22 mouse cellular contexts compared by ENCODE assay signal in genomic region chr11:114809371-114809770, GRCm38 (mm10). TPM values are rescaled to one million over a fixed set of nuclear protein-coding genes. Genes with fewer than 3 reads are reported as not detected.
A peak's percentile ranks its signal among the peaks of the same experiment; 100 is the strongest.
DNase-seq lines count a peak whose midpoint lies in the region; ATAC-seq and TF ChIP-seq lines count a peak whose summit lies in the region.
"Had no signal": no experiment of that assay in that cellular context is flagged by ENCODE, and none has a peak within 500 bp of the region (broad histone marks: within the 10 kb centered on the region; RNA-seq: fewer than 3 reads in every experiment).

No protein-coding gene starts in this region.

- H3K27me3 ChIP-seq in liver, adult 2 months (ENCODE audit: control insufficient read depth, insufficient read depth, low read length): no peaks in the 10 kb centered on the region
- H3K27me3 ChIP-seq in CH12.LX (replicated peaks): peaks cover 2% of the 10 kb centered on the region
- no peaks in the 10 kb centered on the region for H3K27me3 ChIP-seq in forebrain, embryonic 15.5 days
- H3K27me3 ChIP-seq: forebrain, embryonic 12.5 days; liver, embryonic 15.5 days; neural tube, embryonic 12.5 days had no signal

- no peak overlapping the region for H3K27ac ChIP-seq in gastrocnemius, adult 2 months
- H3K27ac ChIP-seq in liver, adult 2 months (replicated peaks; ENCODE audit: insufficient read depth, low read depth, low read length): no peak overlapping the region
- H3K27ac ChIP-seq in CH12.LX (ENCODE audit: insufficient read depth, low read depth): no peak overlapping the region
- no peak overlapping the region for H3K27ac ChIP-seq in forebrain, embryonic 15.5 days (replicated peaks)
- H3K27ac ChIP-seq: forebrain, embryonic 12.5 days; liver, embryonic 15.5 days; macrophage; neural tube, embryonic 12.5 days had no signal

- no peak overlapping the region for H3K4me3 ChIP-seq in gastrocnemius, adult 2 months
- H3K4me3 ChIP-seq in liver, adult 2 months (ENCODE audit: insufficient read depth, low read depth, low read length): no peak overlapping the region
- H3K4me3 ChIP-seq in CH12.LX (replicated peaks in 1 of 3; ENCODE audit: low read depth in 2 of 3, low read length in 2 of 3, poor library complexity in 1 of 3): no peak overlapping the region
- H3K4me3 ChIP-seq in forebrain, embryonic 15.5 days: no peak overlapping the region
- H3K4me3 ChIP-seq: forebrain, embryonic 12.5 days; liver, embryonic 15.5 days; neural tube, embryonic 12.5 days had no signal

- no peak for DNase-seq in gastrocnemius, adult 2 months
- DNase-seq in gastrocnemius, adult 8-10 months (ENCODE audit: low spot score in 2 of 2): no peak
- DNase-seq in liver, adult 2 months (ENCODE audit: extremely low read depth, low read depth, low spot score): no peak
- DNase-seq in liver (no peak), CH12.LX (ENCODE audit: extremely low read depth) (no peak)
- peak; percentile 61 for DNase-seq in induced T-regulatory cell, adult 2 months (ENCODE audit: low read depth)
- DNase-seq in testis, postnatal 14 days (ENCODE audit: low spot score): no peak
- DNase-seq: cerebellum, postnatal 25 days; gastrocnemius, postnatal 10 days; heart, postnatal 14 days; layer of hippocampus, adult 9-11 months; right cerebral cortex, postnatal 25 days had no signal

- no peak for TF ChIP-seq POLR2A in liver, adult 2 months (IDR thresholded peaks at IDR 0.05; ENCODE audit: extremely low read depth, insufficient read depth, low read length)
- TF ChIP-seq POLR2A in CH12.LX (IDR thresholded peaks at IDR 0.05; ENCODE audit: low read depth, low read length): no peak

- dilution Hi-C loops in CH12.LX (cut with MboI; ENCODE audit: extremely low pct_ligation_motif_present, extremely low pct_unique_long_range_greater_than_20kb, low sequenced_read_pairs): no loop called here

- no peak overlapping the region for H3K4me2 ChIP-seq in CH12.LX (ENCODE audit: insufficient read depth, low read depth, poor library complexity, severe bottlenecking)
- H3K4me2 ChIP-seq in forebrain, embryonic 15.5 days (replicated peaks): no peak overlapping the region
- H3K4me2 ChIP-seq: forebrain, embryonic 12.5 days; liver, embryonic 15.5 days; neural tube, embryonic 12.5 days had no signal

- H3K36me3 ChIP-seq in liver, adult 2 months (ENCODE audit: control insufficient read depth, insufficient read depth, low read length): no peaks in the 10 kb centered on the region
- no peaks in the 10 kb centered on the region for H3K36me3 ChIP-seq in CH12.LX (replicated peaks in 1 of 2; ENCODE audit: control insufficient read depth in 1 of 2, insufficient read depth in 1 of 2, low read length in 1 of 2)
- H3K36me3 ChIP-seq in forebrain, embryonic 15.5 days: no peaks in the 10 kb centered on the region
- H3K36me3 ChIP-seq: forebrain, embryonic 12.5 days; liver, embryonic 15.5 days; neural tube, embryonic 12.5 days had no signal

- WGBS in liver, adult 2 months: 82% methylated on average over 1 of the region's 1 CpGs
- 85% methylated on average over 1 of the region's 1 CpGs for WGBS in forebrain, embryonic 15.5 days

- H3K9ac ChIP-seq in liver, adult 2 months (ENCODE audit: low read depth, low read length): no peak overlapping the region
- no peak overlapping the region for H3K9ac ChIP-seq in CH12.LX (ENCODE audit: insufficient read depth, low read depth)
- no peak overlapping the region for H3K9ac ChIP-seq in forebrain, embryonic 15.5 days (replicated peaks)
- H3K9ac ChIP-seq: forebrain, embryonic 12.5 days; liver, embryonic 15.5 days; neural tube, embryonic 12.5 days had no signal

- peak; percentile 58 for TF ChIP-seq CTCF in gastrocnemius, adult 2 months (IDR thresholded peaks at IDR 0.05)
- TF ChIP-seq CTCF in liver, adult 2 months (IDR thresholded peaks at IDR 0.05; ENCODE audit: low read depth, low read length): 0 out of 2 replicates have a peak, but pooled peaks have one; percentile 21
- TF ChIP-seq CTCF in CH12.LX (conservative IDR thresholded peaks at IDR 0.05 in 1 of 2, IDR thresholded peaks at IDR 0.05 in 1 of 2; ENCODE audit: low read depth in 2 of 2, low read length in 2 of 2): peak; percentile 20 to 36; a peak in 2 of 4 replicates

- in situ Hi-C loops in CH12.LX (cut with MboI; ENCODE audit: low pct_ligation_motif_present, low pct_unique_long_range_greater_than_20kb, low sequenced_read_pairs): no loop called here

- H3K9me3 ChIP-seq in CH12.LX (replicated peaks; ENCODE audit: low read length): no peaks in the 10 kb centered on the region
- no peaks in the 10 kb centered on the region for H3K9me3 ChIP-seq in forebrain, embryonic 15.5 days
- H3K9me3 ChIP-seq: forebrain, embryonic 12.5 days; liver, embryonic 15.5 days; neural tube, embryonic 12.5 days had no signal

- intact Hi-C loops in gastrocnemius, adult 2 months (cut with DNase I): no loop called here

- peaks cover 2% of the 10 kb centered on the region; the same call in 1 of the 2 replicates for H3K4me1 ChIP-seq in liver, adult 2 months (ENCODE audit: control insufficient read depth, insufficient read depth, low read length)
- H3K4me1 ChIP-seq in CH12.LX (ENCODE audit: control insufficient read depth in 1 of 2, insufficient read depth in 2 of 2): peaks cover 7 to 22% of the 10 kb centered on the region in 2 experiments
- peaks cover 9% of the 10 kb centered on the region for H3K4me1 ChIP-seq in forebrain, embryonic 15.5 days

- TF ChIP-seq EP300 in CH12.LX (IDR thresholded peaks at IDR 0.05; ENCODE audit: low read length): no peak

- no peak for ATAC-seq in forebrain, embryonic 15.5 days (replicated peaks)
- ATAC-seq: midbrain, embryonic 16.5 days had no signal

- no peaks in the 10 kb centered on the region for H3K79me2 ChIP-seq in liver, adult 2 months (ENCODE audit: control insufficient read depth, insufficient read depth, low read length)
- no peaks in the 10 kb centered on the region for H3K79me2 ChIP-seq in CH12.LX (replicated peaks; ENCODE audit: control insufficient read depth, extremely low read depth, insufficient read depth, poor library complexity, severe bottlenecking)

- no peak for TF ChIP-seq RAD21 in CH12.LX (IDR thresholded peaks at IDR 0.05; ENCODE audit: low read depth, low read length)

TF ChIP-seq in CH12.LX, 34 proteins besides CTCF, POLR2A, EP300 and RAD21:
- TF ChIP-seq IRF4 (IDR thresholded peaks at IDR 0.05; ENCODE audit: low read depth, low read length) (no peak), GABPA (IDR thresholded peaks at IDR 0.05; ENCODE audit: insufficient replicate concordance, low read depth, low read length) (no peak), POLR2AphosphoS2 (IDR thresholded peaks at IDR 0.05; ENCODE audit: low read depth, low read length) (no peak), MYC (IDR thresholded peaks at IDR 0.05; ENCODE audit: low read depth, low read length) (no peak), ETS1 (conservative IDR thresholded peaks at IDR 0.05; ENCODE audit: low read depth, low read length) (no peak), NRF1 (IDR thresholded peaks at IDR 0.05; ENCODE audit: low read depth, low read length) (no peak), MXI1 (IDR thresholded peaks at IDR 0.05; ENCODE audit: low read depth, low read length) (no peak), TCF12 (IDR thresholded peaks at IDR 0.05; ENCODE audit: low read depth, low read length) (no peak), USF1 (IDR thresholded peaks at IDR 0.05; ENCODE audit: low read depth, low read length) (no peak)

RNA-seq across cellular contexts. Expression of gene Gpr142, which starts 10.6 kb away (rescaled TPM):
- not detected for total RNA-seq in gastrocnemius, adult 2 months (2021)
- not detected for total RNA-seq in gastrocnemius, adult 8-10 months (2022)
- total RNA-seq in liver, adult 2 months (2014; rRNA removed): not detected in 2 replicates
- polyA plus RNA-seq in liver, adult 2 months (2012; rRNA removed): not detected in 2 replicates
- total RNA-seq in CH12.LX (2012; rRNA removed) (not detected in 2 replicates), CH12.LX (2014; rRNA removed) (not detected in 2 replicates)
- polyA plus RNA-seq in CH12.LX (2012; ENCODE audit: insufficient read length, low read depth): not detected in 2 replicates
- polyA plus RNA-seq in forebrain, embryonic 15.5 days (2015; fragmentation: Nextera tagmentation; extraction: Ambion mirVana): not detected in 2 replicates
- total RNA-seq: gastrocnemius, postnatal 10 days; heart, adult 8-10 months; heart, postnatal 14 days; left cerebral cortex, postnatal 10 days had no signal
- polyA plus RNA-seq: embryonic facial prominence, embryonic 14.5 days; forebrain, embryonic 12.5 days; kidney, embryonic 16.5 days; liver, embryonic 15.5 days; macrophage; midbrain, embryonic 16.5 days; neural tube, embryonic 12.5 days had no signal

RNA-seq across cellular contexts. Expression of gene Btbd17, which starts 13.6 kb away (rescaled TPM):
- total RNA-seq in gastrocnemius, adult 2 months (2021): not detected
- not detected for total RNA-seq in gastrocnemius, adult 8-10 months (2022)
- not detected in 2 replicates for total RNA-seq in liver, adult 2 months (2014; rRNA removed)
- polyA plus RNA-seq in liver, adult 2 months (2012; rRNA removed): not detected in 2 replicates
- total RNA-seq in CH12.LX (2012; rRNA removed) (not detected in 2 replicates), CH12.LX (2014; rRNA removed) (not detected in 2 replicates)
- not detected in 2 replicates for polyA plus RNA-seq in CH12.LX (2012; ENCODE audit: insufficient read length, low read depth)
- 26.4 and 29.7 TPM in 2 replicates for polyA plus RNA-seq in forebrain, embryonic 15.5 days (2015; fragmentation: Nextera tagmentation; extraction: Ambion mirVana)
- total RNA-seq: heart, adult 8-10 months had no signal
- polyA plus RNA-seq: liver, embryonic 15.5 days; macrophage had no signal

RNA-seq across cellular contexts. Expression of gene Gprc5c, which starts 41.6 kb away (rescaled TPM):
- 10 to 100 TPM; 45.4 to 82.1 TPM for total RNA-seq in gastrocnemius, adult 2 months (2021)
- total RNA-seq in gastrocnemius, adult 8-10 months (2022): 10 to 100 TPM; 31.9 to 49.5 (median 39.2) TPM
- total RNA-seq in liver, adult 2 months (2014; rRNA removed): 51.4 and 66.2 TPM in 2 replicates
- 87.6 and 93.9 TPM in 2 replicates for polyA plus RNA-seq in liver, adult 2 months (2012; rRNA removed)
- total RNA-seq in CH12.LX (2012; rRNA removed): not detected in 2 replicates
- total RNA-seq in CH12.LX (2014; rRNA removed): not detected in 2 replicates
- polyA plus RNA-seq in CH12.LX (2012; ENCODE audit: insufficient read length, low read depth): not detected in 2 replicates
- polyA plus RNA-seq in forebrain, embryonic 15.5 days (2015; fragmentation: Nextera tagmentation; extraction: Ambion mirVana): 6.0 and 6.2 TPM in 2 replicates

RNA-seq across cellular contexts. Expression of gene Kif19a, which starts 44.2 kb away (rescaled TPM):
- total RNA-seq in gastrocnemius, adult 2 months (2021): under 1 TPM; 0.54 to 0.56 TPM
- total RNA-seq in gastrocnemius, adult 8-10 months (2022): under 1 TPM in 3 of 4 experiments, not detected in 1; 0.62 to 0.82 (median 0.67) TPM
- total RNA-seq in liver, adult 2 months (2014; rRNA removed): 0.37 and 0.74 TPM in 2 replicates
- 0.24 and 0.26 TPM in 2 replicates for polyA plus RNA-seq in liver, adult 2 months (2012; rRNA removed)
- total RNA-seq in CH12.LX (2012; rRNA removed): 5.8 and 8.2 TPM in 2 replicates
- 0.66 and 1.9 TPM in 2 replicates for total RNA-seq in CH12.LX (2014; rRNA removed)
- polyA plus RNA-seq in CH12.LX (2012; ENCODE audit: insufficient read length, low read depth): 0.68 and 1.4 TPM in 2 replicates
- polyA plus RNA-seq in forebrain, embryonic 15.5 days (2015; fragmentation: Nextera tagmentation; extraction: Ambion mirVana): 0.52 and 0.83 TPM in 2 replicates

Comparison
In these comparisons a context has a peak if more than half of its experiments do, and no peak if none do; other contexts are left out.
1. RNA of gene Gprc5c, which starts 41.6 kb away (total RNA-seq): 45.4 to 82.1 TPM in gastrocnemius, adult 2 months, 51.4 to 66.2 TPM in liver, adult 2 months and 31.9 to 49.5 TPM in gastrocnemius, adult 8-10 months; not detected in CH12.LX; every median in the first group is over 10 times any median in the second.
2. Peak in every context shown above with its lines, with median percentiles within 50 percentile points of each other: CTCF ChIP-seq.